Mouse (Mus musculus) testis, adult 2 months (tissue): ENCODE data around the gene Hoxa11. TPM values are rescaled to one million over a fixed set of nuclear protein-coding genes. Genes with fewer than 3 reads are reported as not detected.

Experiments used
- H3K27ac ChIP-seq: fragments of 200-500 bp; 2 replicates; pipeline ENCODE4 v1.5.1; 2012; ENCODE audit warnings: low read depth, low read length; ENCODE audit not compliant: control insufficient read depth, insufficient read depth
- H3K27me3 ChIP-seq: fragments of 200-500 bp; 2 replicates; pipeline ENCODE4 v1.6.1; 2012; ENCODE audit warnings: mild to moderate bottlenecking, low read length, moderate library complexity; ENCODE audit not compliant: control insufficient read depth, insufficient read depth
- H3K36me3 ChIP-seq: fragments of 200-500 bp; 2 replicates; pipeline ENCODE4 v1.6.1; 2012; ENCODE audit warnings: mild to moderate bottlenecking, low read length; ENCODE audit not compliant: control insufficient read depth, insufficient read depth
- H3K4me1 ChIP-seq: fragments of 200-500 bp; 2 replicates; pipeline ENCODE4 v1.6.1; 2012; ENCODE audit warnings: low read length; ENCODE audit not compliant: control insufficient read depth, insufficient read depth
- H3K4me3 ChIP-seq: fragments of 200-500 bp; 2 replicates; pipeline ENCODE4 v1.5.1; 2012; ENCODE audit warnings: low read depth, mild to moderate bottlenecking, low read length, moderate library complexity, mixed read lengths; ENCODE audit not compliant: control insufficient read depth
- CTCF ChIP-seq: fragments of 200-500 bp; IDR thresholded peaks from 2 replicates; pipeline ENCODE4 v1.5.1; 2012; ENCODE audit warnings: low read depth, mild to moderate bottlenecking, inconsistent platforms, low read length, moderate library complexity; ENCODE audit not compliant: control insufficient read depth, insufficient read depth, insufficient replicate concordance
- POLR2A ChIP-seq: fragments of 200-500 bp; IDR thresholded peaks from 2 replicates; pipeline ENCODE4 v1.6.1; 2012; ENCODE audit warnings: low read depth, mild to moderate bottlenecking, inconsistent platforms, low read length, moderate library complexity; ENCODE audit not compliant: control insufficient read depth
- polyA plus RNA-seq: library from polyadenylated mRNA; depleted of rRNA; stranded (reverse); fragments of >200 nt; gene quantifications from 2 replicates; pipeline ENCODE4 v1.2.3, GENCODE M21; 2012

Gene Hoxa11
- polyA plus RNA-seq, 1 experiment = not detected

DNA sequence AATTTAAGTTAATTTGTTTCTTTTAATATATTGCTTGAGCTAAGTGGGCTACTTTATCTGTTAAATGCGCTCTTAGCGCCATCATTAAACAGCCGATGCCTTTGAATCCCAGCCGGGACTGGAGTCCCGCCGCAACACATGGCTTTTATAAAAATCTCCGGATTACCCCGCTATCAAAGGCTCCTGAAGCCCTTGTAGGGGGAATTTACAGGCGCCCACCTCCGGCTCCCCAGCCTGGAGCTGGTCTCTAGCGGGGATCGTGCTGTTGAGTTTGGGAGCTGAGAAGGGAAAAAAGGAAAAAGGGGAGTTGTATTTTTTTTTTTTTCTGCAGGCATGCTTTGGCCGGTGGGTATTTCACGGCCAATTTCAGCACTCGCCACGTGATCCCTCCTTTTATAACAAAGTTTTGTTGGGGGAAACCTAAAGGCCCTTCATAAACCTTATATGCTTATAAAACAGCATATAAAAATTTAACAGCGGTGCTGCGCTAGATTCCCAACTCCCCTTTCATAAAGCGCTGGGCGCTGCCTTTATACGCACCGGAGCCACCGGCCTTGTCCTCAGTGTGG is 1.1 kb downstream of the Hoxa11 start:
- Histone ChIP-seq H3K27me3 (peaks cover 28% of the 10 kb centered on the region), H3K4me3 (no peak overlapping the region), H3K4me1 (peaks cover 8% of the 10 kb centered on the region; the same call in 1 of the 2 replicates), H3K27ac (no peak overlapping the region), H3K36me3 (no peaks in the 10 kb centered on the region)
- TF ChIP-seq POLR2A = no peak
- no peak for TF ChIP-seq CTCF

DNA sequence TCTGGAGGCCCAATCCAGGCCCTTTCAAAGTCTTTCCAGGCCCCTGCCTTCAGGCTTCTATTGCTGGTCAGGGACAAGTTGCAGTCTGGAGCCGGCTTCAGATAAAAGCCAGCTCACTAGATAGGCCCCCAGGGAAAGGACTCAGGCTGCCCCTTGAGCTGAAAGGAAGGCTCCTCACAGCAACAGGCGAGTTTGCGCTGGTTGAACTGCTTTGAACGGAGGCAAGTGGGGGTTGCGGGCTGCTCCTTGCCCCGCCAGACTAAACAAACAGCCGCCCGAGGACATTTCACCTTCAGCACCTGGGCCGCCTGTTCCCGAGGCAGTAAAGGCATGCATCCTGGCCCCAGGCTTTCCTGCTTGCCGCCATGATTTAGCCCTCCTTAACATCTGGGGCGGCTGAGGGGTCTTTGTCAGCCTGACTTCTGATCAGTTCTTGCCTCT is 1.9 kb downstream of the Hoxa11 start:
- peaks cover 26% of the 10 kb centered on the region for H3K27me3 ChIP-seq
- H3K4me1 ChIP-seq = peaks cover 8% of the 10 kb centered on the region; the same call in 1 of the 2 replicates
- H3K27ac ChIP-seq = no peak overlapping the region
- no peak overlapping the region for H3K4me3 ChIP-seq
- no peaks in the 10 kb centered on the region for H3K36me3 ChIP-seq
- TF ChIP-seq CTCF = no peak
- TF ChIP-seq POLR2A = no peak

DNA sequence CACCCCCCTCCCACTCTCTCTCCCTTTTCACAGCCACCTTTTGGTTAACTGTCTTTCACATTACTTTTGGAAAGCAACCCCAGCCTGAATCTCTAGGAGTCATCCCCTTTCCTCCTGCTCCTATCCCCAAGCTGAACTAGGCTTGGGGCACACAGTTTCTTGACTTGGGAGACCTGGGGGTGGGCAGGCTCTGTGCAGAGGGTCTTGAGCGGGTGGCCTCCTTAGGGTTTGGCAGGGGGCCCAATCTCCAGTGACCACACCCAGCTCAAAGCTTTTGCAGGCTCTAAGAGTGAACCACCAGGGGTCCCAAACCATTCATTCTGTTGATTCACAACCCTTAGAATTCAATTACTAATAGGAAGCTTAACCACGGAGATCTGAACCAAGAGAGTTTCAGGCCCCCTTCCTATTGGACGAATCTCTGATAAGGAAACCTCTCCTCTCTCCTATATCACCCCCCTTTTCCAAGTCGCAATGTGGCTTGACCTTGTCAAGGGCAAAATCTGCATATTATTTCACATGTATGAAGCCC is 2.7 kb downstream of the Hoxa11 start:
- peaks cover 6% of the 10 kb centered on the region; the same call in 1 of the 2 replicates for H3K4me1 ChIP-seq
- peaks cover 23% of the 10 kb centered on the region for H3K27me3 ChIP-seq
- TF ChIP-seq POLR2A (no peak), CTCF (no peak)

DNA sequence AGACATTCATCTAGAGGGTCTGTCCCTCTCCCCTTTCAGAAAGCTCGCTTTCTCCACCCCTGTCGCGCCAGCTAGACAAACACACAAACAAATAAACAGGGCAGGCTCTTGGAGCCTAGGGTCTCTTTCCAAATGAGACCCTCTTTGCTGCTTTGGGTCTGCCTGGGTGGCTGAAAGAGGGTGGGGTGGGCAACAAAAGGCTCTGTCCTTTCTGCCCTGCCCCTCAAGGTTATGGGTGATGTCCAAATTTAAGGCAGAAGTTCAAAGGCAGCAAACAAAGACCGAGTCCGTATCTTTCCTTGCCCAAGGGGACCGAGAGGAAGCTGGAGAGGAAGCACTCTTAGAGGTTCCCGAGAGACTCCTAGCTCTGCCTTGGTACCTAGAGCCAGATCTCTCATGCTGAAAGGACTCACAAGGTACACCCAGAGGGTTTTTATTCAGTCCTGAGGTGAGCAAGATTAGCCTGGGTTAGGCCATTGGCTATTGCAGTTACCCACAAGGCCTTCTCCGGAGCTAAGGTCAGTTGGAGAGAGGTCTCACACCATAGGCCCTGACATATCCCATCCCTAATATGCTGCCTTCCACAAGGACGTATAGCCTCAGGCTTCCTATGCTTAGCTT is 4.5 kb downstream of the Hoxa11 start:
- Histone ChIP-seq H3K36me3 (no peaks in the 10 kb centered on the region), H3K27me3 (peaks cover 18% of the 10 kb centered on the region), H3K27ac (no peak overlapping the region), H3K4me1 (peaks cover 3% of the 10 kb centered on the region; the same call in 1 of the 2 replicates), H3K4me3 (no peak overlapping the region)
- no peak for TF ChIP-seq CTCF
- no peak for TF ChIP-seq POLR2A

More for the DNA sequence above, 2.7 kb downstream of the Hoxa11 start:
- Histone ChIP-seq H3K27ac (no peak overlapping the region), H3K36me3 (no peaks in the 10 kb centered on the region), H3K4me3 (no peak overlapping the region)

DNA sequence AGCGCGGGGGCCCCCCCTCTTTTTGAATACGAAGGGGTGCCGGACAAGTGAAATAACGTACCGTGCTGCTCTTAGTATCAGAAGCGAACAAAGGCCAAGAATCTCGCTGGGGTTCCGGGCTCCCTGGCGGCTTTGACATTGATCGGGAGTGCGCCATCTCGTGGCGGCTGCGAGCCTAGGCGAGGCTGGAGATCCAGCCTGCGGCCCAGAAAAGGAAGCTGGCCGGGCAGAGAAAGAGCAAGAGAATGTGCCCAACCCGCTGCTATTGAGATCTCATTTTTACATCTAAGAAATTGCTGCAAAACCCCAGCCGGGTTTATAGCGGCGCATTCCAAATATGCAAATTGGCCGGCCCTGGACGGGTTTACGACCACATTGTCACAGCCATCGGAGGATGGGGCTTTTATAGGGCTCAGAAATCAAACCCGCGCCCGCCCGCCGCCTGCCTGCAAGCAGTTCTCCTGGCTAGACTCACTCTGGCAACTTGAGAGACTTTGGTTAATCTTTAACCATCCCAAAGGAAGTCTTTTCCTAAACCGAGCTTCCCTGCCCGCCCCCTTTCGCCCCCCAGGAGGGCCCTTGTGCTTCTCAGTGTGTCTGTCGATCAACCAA is 5.1 kb downstream of the Hoxa11 start, which contains the start of gene Hoxa10:
Gene Hoxa10, minus strand, starts transcription at position 466 of the 612 bp plus-strand sequence.
- H3K36me3 ChIP-seq = no peaks in the 10 kb centered on the region
- TF ChIP-seq CTCF = peak; percentile 68
- no peak for TF ChIP-seq POLR2A
- peaks cover 16% of the 10 kb centered on the region for H3K27me3 ChIP-seq
- H3K4me1 ChIP-seq = peaks cover 3% of the 10 kb centered on the region; the same call in 1 of the 2 replicates
- peak within 1 kb of the TSS; percentile 44 for H3K4me3 ChIP-seq
- H3K27ac ChIP-seq = no peak within 1 kb of the TSS

DNA sequence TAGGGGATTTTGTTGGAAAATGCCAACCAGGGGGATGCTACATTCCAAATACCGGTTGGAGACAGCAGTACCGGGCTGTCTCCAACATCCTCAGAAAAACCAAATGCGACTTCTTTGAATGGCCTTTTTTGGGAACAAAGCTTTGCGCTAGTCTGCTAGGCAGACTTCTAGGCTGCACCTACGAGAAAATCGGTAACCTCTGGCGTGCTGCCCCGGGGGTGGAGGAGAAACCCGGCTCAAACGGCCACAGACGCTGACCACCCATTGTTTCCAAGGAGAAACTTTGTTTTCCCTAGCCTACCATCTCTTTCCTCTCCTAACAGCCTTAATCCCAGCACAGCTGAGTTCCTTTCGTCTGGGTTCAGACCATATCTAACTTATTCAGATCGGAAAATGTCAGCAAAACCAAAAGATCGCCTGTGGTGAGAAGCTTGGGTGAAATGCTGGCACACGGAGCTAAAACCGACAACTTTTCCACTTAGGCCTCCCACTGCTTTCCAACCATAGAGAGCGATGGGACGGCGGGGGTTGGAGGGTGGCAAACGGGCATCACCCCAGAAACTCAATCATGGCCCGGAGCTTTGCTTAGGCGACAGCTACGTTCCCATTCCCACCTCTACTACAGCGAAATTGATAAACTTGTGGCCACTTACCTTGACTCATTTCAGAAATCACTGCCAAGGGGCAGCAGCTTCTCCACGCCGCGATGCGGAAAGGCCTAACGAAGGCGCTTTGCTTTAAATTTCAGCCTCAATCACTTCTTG is 5.8 kb downstream of the Hoxa11 start:
- no peak overlapping the region for H3K27ac ChIP-seq

DNA sequence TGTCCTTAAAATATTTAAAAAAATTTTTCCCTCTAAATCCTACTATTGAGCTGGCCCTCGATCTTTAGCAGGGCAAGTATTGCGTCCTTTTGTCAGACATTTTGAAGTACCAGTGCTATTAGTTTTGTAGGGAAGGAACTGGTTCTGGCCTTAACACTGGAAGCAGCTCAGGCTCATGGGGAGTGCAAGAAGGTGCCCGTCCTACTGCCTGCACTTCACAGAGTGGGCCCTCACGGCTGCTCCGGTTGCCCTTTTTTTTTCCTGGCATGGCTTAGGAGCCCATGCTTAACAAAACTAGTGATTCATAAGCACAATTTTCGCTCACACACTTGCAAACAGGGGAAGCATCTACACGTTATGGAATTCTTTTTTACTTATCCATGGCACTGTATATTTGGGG is 6.6 kb downstream of the Hoxa11 start:
- H3K27me3 ChIP-seq = peaks cover 14% of the 10 kb centered on the region
- no peak overlapping the region for H3K4me3 ChIP-seq
- TF ChIP-seq CTCF (no peak), POLR2A (no peak)
- no peaks in the 10 kb centered on the region for H3K36me3 ChIP-seq
- H3K4me1 ChIP-seq = peaks cover 6% of the 10 kb centered on the region
- H3K27ac ChIP-seq = no peak overlapping the region

More for the DNA sequence above, 5.8 kb downstream of the Hoxa11 start:
- Histone ChIP-seq H3K36me3 (no peaks in the 10 kb centered on the region), H3K27me3 (peaks cover 13% of the 10 kb centered on the region), H3K4me1 (peaks cover 3% of the 10 kb centered on the region; the same call in 1 of the 2 replicates), H3K4me3 (peak overlapping the region; percentile 44)
- no peak for TF ChIP-seq POLR2A
